Mouse (Mus musculus): Measurements from ENCODE around the gene Nfe2l2. TPM values are rescaled to one million over a fixed set of nuclear protein-coding genes. Genes with fewer than 3 reads are reported as not detected.

Gene Nfe2l2
- polyA plus RNA-seq, 1 experiment = 11.4 TPM

GRCm38 (mm10) chr2:75698007-75698406 is 6.4 kb downstream of the Nfe2l2 start:
- no peak for TF ChIP-seq GATA1 (IDR thresholded peaks at IDR 0.05; ENCODE audit: low read length)

GRCm38 (mm10) chr2:75697222-75697621 is 7.2 kb downstream of the Nfe2l2 start:
- no peak for TF ChIP-seq GATA1 (IDR thresholded peaks at IDR 0.05; ENCODE audit: low read length)

GRCm38 (mm10) chr2:75696371-75696770 is 8.1 kb downstream of the Nfe2l2 start:
- TF ChIP-seq GATA1 (IDR thresholded peaks at IDR 0.05; ENCODE audit: low read length) = no peak

- TF ChIP-seq GATA1 (IDR thresholded peaks at IDR 0.05; ENCODE audit: low read length) = no peak
These were observed 8.6 kb downstream of the Nfe2l2 start for GRCm38 (mm10) chr2:75695676-75696350.

GRCm38 (mm10) chr2:75692369-75692768 is 12.1 kb downstream of the Nfe2l2 start:
- TF ChIP-seq GATA1 (IDR thresholded peaks at IDR 0.05; ENCODE audit: low read length) = no peak

GRCm38 (mm10) chr2:75691316-75691715 is 13.1 kb downstream of the Nfe2l2 start:
- no peak for TF ChIP-seq GATA1 (IDR thresholded peaks at IDR 0.05; ENCODE audit: low read length)

- no peak for TF ChIP-seq GATA1 (IDR thresholded peaks at IDR 0.05; ENCODE audit: low read length)
These were observed 13.8 kb downstream of the Nfe2l2 start for GRCm38 (mm10) chr2:75690656-75691055.

GRCm38 (mm10) chr2:75689482-75690158 is 14.8 kb downstream of the Nfe2l2 start:
- no peak for TF ChIP-seq GATA1 (IDR thresholded peaks at IDR 0.05; ENCODE audit: low read length)

- no peak for TF ChIP-seq GATA1 (IDR thresholded peaks at IDR 0.05; ENCODE audit: low read length)
These were observed 15.5 kb downstream of the Nfe2l2 start for GRCm38 (mm10) chr2:75688901-75689300.

GRCm38 (mm10) chr2:75687040-75687749 is 17.2 kb downstream of the Nfe2l2 start:
- TF ChIP-seq GATA1 (IDR thresholded peaks at IDR 0.05; ENCODE audit: low read length) = no peak

GRCm38 (mm10) chr2:75685458-75685861 is 19.0 kb downstream of the Nfe2l2 start:
- TF ChIP-seq GATA1 (IDR thresholded peaks at IDR 0.05; ENCODE audit: low read length) = no peak

- no peak for TF ChIP-seq GATA1 (IDR thresholded peaks at IDR 0.05; ENCODE audit: low read length)
These were observed 19.9 kb downstream of the Nfe2l2 start for GRCm38 (mm10) chr2:75684526-75684925.

- TF ChIP-seq GATA1 (IDR thresholded peaks at IDR 0.05; ENCODE audit: low read length) = no peak
These were observed 21.3 kb downstream of the Nfe2l2 start for GRCm38 (mm10) chr2:75682978-75683709.

GRCm38 (mm10) chr2:75681439-75681838 is 23.0 kb downstream of the Nfe2l2 start:
- no peak for TF ChIP-seq GATA1 (IDR thresholded peaks at IDR 0.05; ENCODE audit: low read length)

- no peak for TF ChIP-seq GATA1 (IDR thresholded peaks at IDR 0.05; ENCODE audit: low read length)
These were observed 24.5 kb downstream of the Nfe2l2 start for GRCm38 (mm10) chr2:75679947-75680346.

- no peak for TF ChIP-seq GATA1 (IDR thresholded peaks at IDR 0.05; ENCODE audit: low read length)
These were observed 27.9 kb downstream of the Nfe2l2 start for GRCm38 (mm10) chr2:75676567-75676966.

All from G1E-ER4 (cell line).